Mouse (Mus musculus) erythroblast, embryonic 14.5 days (primary cell): ENCODE data around the gene Fyttd1. TPM values are rescaled to one million over a fixed set of nuclear protein-coding genes. Genes with fewer than 3 reads are reported as not detected.

Source experiments
- H3K27me3 ChIP-seq: 2 replicates; pipeline ENCODE4 v1.6.1; 2012; ENCODE audit warnings: inconsistent platforms; ENCODE audit not compliant: control insufficient read depth
- H3K36me3 ChIP-seq: 2 replicates; pipeline ENCODE4 v1.6.1; 2012; ENCODE audit warnings: mild to moderate bottlenecking, inconsistent platforms; ENCODE audit not compliant: control insufficient read depth
- H3K4me1 ChIP-seq: 2 replicates; pipeline ENCODE4 v1.6.1; 2012; ENCODE audit warnings: inconsistent platforms; ENCODE audit not compliant: control insufficient read depth
- H3K4me3 ChIP-seq: replicated peaks from 2 replicates; pipeline ENCODE3; 2012; ENCODE audit warnings: moderate library complexity, mild to moderate bottlenecking, inconsistent platforms
- H3K9me3 ChIP-seq: 2 replicates; pipeline ENCODE4 v1.6.1; 2012; ENCODE audit warnings: low read length, inconsistent platforms, mixed read lengths; ENCODE audit not compliant: control insufficient read depth
- GATA1 ChIP-seq: IDR thresholded peaks from 2 replicates; pipeline ENCODE4 v1.6.1; 2012; ENCODE audit warnings: low read length, inconsistent platforms, mixed read lengths
- TAL1 ChIP-seq: IDR thresholded peaks from 3 replicates; pipeline ENCODE4 v1.6.1; 2012; ENCODE audit warnings: low read length, inconsistent platforms, mixed read lengths
- polyA plus RNA-seq: library from polyadenylated mRNA; stranded (reverse); fragments of >175 nt; gene quantifications from 2 replicates; pipeline ENCODE4 v1.2.3, GENCODE M21; 2012

Fyttd1 gene
- polyA plus RNA-seq, 1 experiment: 1.6 TPM

DNA sequence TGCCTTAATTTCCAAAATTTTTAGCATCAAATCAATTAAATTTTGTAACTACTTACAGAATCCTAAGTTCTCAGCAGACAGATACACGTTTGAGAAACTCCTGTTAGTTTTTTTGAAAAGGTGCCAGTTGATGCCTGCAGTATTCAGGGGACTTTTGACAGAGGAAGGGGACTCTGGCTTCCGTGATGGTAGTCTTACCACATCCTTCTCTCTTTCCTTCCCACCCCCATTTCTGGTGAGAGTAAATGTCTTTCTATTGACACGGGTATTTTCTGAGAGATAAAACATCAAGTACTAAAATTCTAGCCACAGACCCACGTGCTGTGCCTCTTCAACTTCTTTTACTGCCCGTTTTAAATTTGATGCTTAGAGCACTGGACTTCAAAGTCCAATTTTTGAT, 76.5 kb downstream of the Fyttd1 start:
- Histone ChIP-seq H3K4me1 (no peaks in the 10 kb centered on the region), H3K4me3 (no peak overlapping the region), H3K27me3 (no peaks in the 10 kb centered on the region), H3K36me3 (peaks cover 38% of the 10 kb centered on the region), H3K9me3 (no peaks in the 10 kb centered on the region; the same call in 1 of the 2 replicates)
- TF ChIP-seq TAL1 (no peak), GATA1 (no peak)

DNA sequence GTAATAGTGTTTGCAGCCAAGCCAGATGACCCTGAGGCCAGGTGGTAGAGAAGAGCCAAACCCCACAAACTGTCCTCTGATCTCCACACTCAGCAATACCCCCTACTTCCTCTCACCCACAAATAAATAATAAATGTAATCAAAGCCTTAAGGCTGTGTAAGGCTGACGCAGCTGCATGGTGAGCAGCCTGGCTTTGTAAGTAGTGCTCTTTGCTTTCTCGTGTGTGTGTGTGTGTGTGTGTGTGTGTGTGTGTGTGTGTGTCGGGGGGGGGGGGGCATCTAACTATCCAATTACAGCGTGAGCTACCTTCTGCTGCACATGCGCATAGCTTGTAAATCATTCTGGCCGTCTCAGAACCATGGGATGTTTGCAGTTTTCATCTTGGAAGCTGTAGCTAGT, 77.0 kb downstream of the Fyttd1 start:
- no peaks in the 10 kb centered on the region; the same call in 1 of the 2 replicates for H3K9me3 ChIP-seq
- no peaks in the 10 kb centered on the region for H3K4me1 ChIP-seq
- no peak overlapping the region for H3K4me3 ChIP-seq
- H3K36me3 ChIP-seq: peaks cover 41% of the 10 kb centered on the region
- TF ChIP-seq GATA1: no peak
- no peak for TF ChIP-seq TAL1
- no peaks in the 10 kb centered on the region for H3K27me3 ChIP-seq

DNA sequence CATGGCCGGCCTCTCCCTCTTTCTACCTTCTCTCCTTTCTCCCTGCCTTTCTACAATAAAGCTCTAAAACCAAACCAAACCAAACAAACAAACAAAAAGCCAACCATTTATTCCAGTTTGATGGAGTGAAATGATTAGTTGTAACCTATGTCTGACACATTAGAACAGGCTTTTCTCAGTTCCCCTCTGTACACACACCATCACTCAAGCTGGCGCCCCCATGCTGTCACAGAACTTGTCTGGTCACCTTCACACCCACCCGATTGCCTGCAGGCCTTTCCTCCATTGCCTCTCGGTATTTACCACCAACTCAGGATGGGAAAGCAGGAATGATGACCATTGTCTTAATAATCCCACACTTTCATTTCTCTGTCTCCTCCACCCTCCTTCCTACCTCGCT, 79.6 kb downstream of the Fyttd1 start:
- Histone ChIP-seq H3K27me3 (no peaks in the 10 kb centered on the region), H3K4me1 (no peaks in the 10 kb centered on the region), H3K36me3 (peaks cover 60% of the 10 kb centered on the region), H3K4me3 (no peak overlapping the region), H3K9me3 (no peaks in the 10 kb centered on the region)
- no peak for TF ChIP-seq TAL1
- TF ChIP-seq GATA1: no peak

Other genes with a start within 250 kb of the Fyttd1 start
- gene Tnk2, start 233.6 kb upstream of the Fyttd1 start, polyA plus RNA-seq: 59.1 and 61.6 TPM in 2 replicates
- gene Muc4, start 141.6 kb upstream of the Fyttd1 start, polyA plus RNA-seq: 0.08 TPM in 1 of 2 replicates, not detected in the other
- gene Muc20, start 80.1 kb upstream of the Fyttd1 start, polyA plus RNA-seq: 0.01 TPM in 1 of 2 replicates, not detected in the other
- not detected in 2 replicates for gene Smbd1, start 67.0 kb upstream of the Fyttd1 start, polyA plus RNA-seq
- gene Rubcn, start 266 bp downstream of the Fyttd1 start, polyA plus RNA-seq: 0.15 and 0.30 TPM in 2 replicates
- 0.08 and 0.14 TPM in 2 replicates for gene Lrch3, start 36.6 kb downstream of the Fyttd1 start, polyA plus RNA-seq
- 1.5 and 1.6 TPM in 2 replicates for gene Iqcg, start 178.7 kb downstream of the Fyttd1 start, polyA plus RNA-seq
- 13.1 and 13.8 TPM in 2 replicates for gene Rpl35a, start 179.0 kb downstream of the Fyttd1 start, polyA plus RNA-seq
- 0.02 and 0.03 TPM in 2 replicates for gene Lmln, start 185.0 kb downstream of the Fyttd1 start, polyA plus RNA-seq